Mouse (Mus musculus) cerebellum, adult 2 months (tissue): Measurements from ENCODE around the gene Gfy. TPM values are rescaled to one million over a fixed set of nuclear protein-coding genes. Genes with fewer than 3 reads are reported as not detected.
"Not testable (repeated sequence)": the region's sequence is repeated elsewhere in the genome, so short reads cannot be mapped to it uniquely, and the experiment has no call there.

Experiments
- DNase-seq, 2 experiments: peaks; one replicate each; pipeline ENCODE4 v3.0.0; 2021
- H3K27ac ChIP-seq: fragments of 200-500 bp; 2 replicates; pipeline ENCODE4 v1.5.1; 2012; ENCODE audit warnings: low read length, control low read depth, inconsistent platforms; ENCODE audit not compliant: insufficient read depth
- H3K27me3 ChIP-seq: fragments of 200-500 bp; 2 replicates; pipeline ENCODE4 v1.6.1; 2012; ENCODE audit warnings: inconsistent platforms, mild to moderate bottlenecking, low read length, moderate library complexity; ENCODE audit not compliant: control insufficient read depth, insufficient read depth
- H3K4me1 ChIP-seq: fragments of 200-500 bp; 2 replicates; pipeline ENCODE4 v1.6.1; 2011; ENCODE audit warnings: low read length; ENCODE audit not compliant: control insufficient read depth, insufficient read depth
- H3K4me3 ChIP-seq: fragments of 200-500 bp; replicated peaks from 2 replicates; pipeline ENCODE3; 2011; ENCODE audit warnings: mild to moderate bottlenecking, low read depth, low read length, control low read depth; ENCODE audit not compliant: insufficient read depth
- CTCF ChIP-seq: fragments of 200-500 bp; IDR thresholded peaks from 2 replicates; pipeline ENCODE4 v1.5.1; 2011; ENCODE audit warnings: low read depth, mild to moderate bottlenecking, control low read depth, low read length, moderate library complexity, borderline replicate concordance; ENCODE audit not compliant: insufficient read depth
- POLR2A ChIP-seq: fragments of 200-500 bp; IDR thresholded peaks from 2 replicates; pipeline ENCODE4 v1.6.1; 2011; ENCODE audit warnings: low read length, control low read depth, borderline replicate concordance; ENCODE audit not compliant: insufficient read depth
- WGBS: fragments of 180-500 bp; shearing (Covaris S2); methylation state at CpG from one replicate; pipeline ENCODE4 v1.1.7; 2018; 5-methylcytosine and 5-hydroxymethylcytosine counted together
- polyA plus RNA-seq: library from polyadenylated mRNA; depleted of rRNA; stranded (reverse); fragments of >200 nt; gene quantifications from 2 replicates; pipeline ENCODE4 v1.2.3, GENCODE M21; 2012

Gfy gene
- polyA plus RNA-seq, 1 experiment, result 0.54 TPM

- TF ChIP-seq POLR2A, result no peak
- Histone ChIP-seq H3K4me3 (no peak overlapping the region), H3K27ac (no peak overlapping the region), H3K4me1 (peaks cover under 1% of the 10 kb centered on the region; the same call in 1 of the 2 replicates), H3K27me3 (no peaks in the 10 kb centered on the region)
- no peak for DNase-seq
- WGBS, result 57% methylated on average over 14 of the region's 14 CpGs
Observed at GRCm38 (mm10) chr7:45157459-45157858, 21.9 kb downstream of the Gfy start.

DNA sequence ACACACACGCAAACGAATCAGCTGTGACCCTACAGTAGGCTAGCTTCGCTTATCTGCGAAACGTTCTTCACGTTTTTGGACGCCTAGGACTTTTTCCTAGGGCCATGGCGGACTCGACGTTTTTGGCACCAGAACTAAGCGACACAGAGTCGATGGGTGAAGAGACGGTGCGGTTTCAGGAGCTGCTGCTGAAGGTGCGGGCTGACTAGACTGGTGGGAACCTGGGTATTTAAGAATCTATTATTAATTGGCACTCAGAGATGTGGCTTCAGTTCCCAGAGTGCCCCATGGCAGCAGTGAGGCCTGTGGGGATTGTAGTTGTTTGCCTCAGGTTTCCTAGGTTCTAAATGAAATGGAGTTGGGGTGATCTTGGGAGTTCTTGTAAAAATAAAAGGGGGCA is 23.2 kb downstream of the Gfy start:
- DNase-seq, result no peak
- no peaks in the 10 kb centered on the region for H3K27me3 ChIP-seq
- no peak for TF ChIP-seq POLR2A
- no peak for TF ChIP-seq CTCF
- 93% methylated on average over 15 of the region's 15 CpGs for WGBS
- no peak overlapping the region for H3K27ac ChIP-seq
- H3K4me3 ChIP-seq, result no peak overlapping the region
- no peaks in the 10 kb centered on the region for H3K4me1 ChIP-seq

GRCm38 (mm10) chr7:45155590-45155989 is 23.8 kb downstream of the Gfy start:
- Histone ChIP-seq H3K4me1 (no peaks in the 10 kb centered on the region), H3K4me3 (no peak overlapping the region), H3K27ac (no peak overlapping the region), H3K27me3 (no peaks in the 10 kb centered on the region)
- WGBS, result 85% methylated on average over 9 of the region's 9 CpGs
- TF ChIP-seq CTCF (no peak), POLR2A (no peak)
- no peak for DNase-seq

- H3K4me1 ChIP-seq, result no peaks in the 10 kb centered on the region
- DNase-seq, result peak; percentile 67 to 70
- H3K27me3 ChIP-seq, result no peaks in the 10 kb centered on the region
- H3K4me3 ChIP-seq, result peak overlapping the region; percentile 96
- H3K27ac ChIP-seq, result peak overlapping the region; percentile 62; the same call in 1 of the 2 replicates
- TF ChIP-seq CTCF, result peak; percentile 58
- no peak for TF ChIP-seq POLR2A
- WGBS, result 52% methylated on average over 12 of the region's 12 CpGs
Observed at GRCm38 (mm10) chr7:45154993-45155514, 24.3 kb downstream of the Gfy start.

- peak; percentile 97 to 98 for DNase-seq
- no peaks in the 10 kb centered on the region for H3K4me1 ChIP-seq
- peak within 1 kb of the TSS; percentile 96 for H3K4me3 ChIP-seq
- H3K27me3 ChIP-seq, result no peaks in the 10 kb centered on the region
- TF ChIP-seq CTCF (peak; percentile 35; the same call in 1 of the 2 replicates), POLR2A (peak; percentile 95)
- H3K27ac ChIP-seq, result peak within 1 kb of the TSS; percentile 90
- WGBS, result 2% methylated on average over 69 of the region's 69 CpGs
Observed at GRCm38 (mm10) chr7:45154096-45154992, 25.0 kb downstream of the Gfy start, which contains the start of the genes Pih1d1 and Aldh16a1. Gene Pih1d1, plus strand, starts transcription at chr7:45154303. Gene Aldh16a1, minus strand, starts transcription at chr7:45154584.

DNA sequence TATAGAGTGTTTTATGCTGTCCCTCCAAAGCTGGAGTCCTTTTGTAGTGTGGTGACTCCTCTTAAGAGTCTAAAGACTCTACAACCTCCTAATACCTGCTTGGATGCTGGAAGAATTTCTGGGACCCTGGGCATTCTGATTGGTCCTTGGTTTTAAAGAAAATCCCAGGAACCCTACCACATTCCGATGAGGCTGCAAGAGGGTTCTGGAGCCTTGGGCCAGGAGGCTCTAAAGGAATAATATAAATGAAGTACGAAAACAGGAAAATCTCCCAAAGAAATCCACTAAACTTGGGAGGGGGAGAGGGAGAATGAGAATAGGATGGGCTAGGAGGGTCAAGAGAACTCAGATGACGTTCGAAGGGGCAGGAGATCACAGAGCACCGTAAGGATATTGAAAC is 25.8 kb downstream of the Gfy start:
- DNase-seq, result no peak
- TF ChIP-seq POLR2A, result no peak
- TF ChIP-seq CTCF, result no peak
- Histone ChIP-seq H3K4me1 (no peaks in the 10 kb centered on the region), H3K27me3 (no peaks in the 10 kb centered on the region), H3K4me3 (peak overlapping the region; percentile 96), H3K27ac (peak overlapping the region; percentile 75)
- under 1% methylated on average over 5 of the region's 5 CpGs for WGBS

- 84% methylated on average over 2 of the region's 2 CpGs for WGBS
- not testable (repeated sequence) for H3K27me3 ChIP-seq, H3K27ac ChIP-seq, DNase-seq, H3K4me3 ChIP-seq, H3K4me1 ChIP-seq
Observed at GRCm38 (mm10) chr7:45153052-45153451, 26.3 kb downstream of the Gfy start.

- TF ChIP-seq CTCF (no peak), POLR2A (no peak)
- H3K4me1 ChIP-seq, result no peaks in the 10 kb centered on the region
- DNase-seq, result no peak
- H3K4me3 ChIP-seq, result no peak overlapping the region
- H3K27me3 ChIP-seq, result no peaks in the 10 kb centered on the region
- 65% methylated on average over 11 of the region's 11 CpGs for WGBS
- no peak overlapping the region for H3K27ac ChIP-seq
Observed at GRCm38 (mm10) chr7:45151303-45151702, 28.1 kb downstream of the Gfy start.
